Mouse (Mus musculus): ENCODE measurements around the gene Spata9.

DNA sequence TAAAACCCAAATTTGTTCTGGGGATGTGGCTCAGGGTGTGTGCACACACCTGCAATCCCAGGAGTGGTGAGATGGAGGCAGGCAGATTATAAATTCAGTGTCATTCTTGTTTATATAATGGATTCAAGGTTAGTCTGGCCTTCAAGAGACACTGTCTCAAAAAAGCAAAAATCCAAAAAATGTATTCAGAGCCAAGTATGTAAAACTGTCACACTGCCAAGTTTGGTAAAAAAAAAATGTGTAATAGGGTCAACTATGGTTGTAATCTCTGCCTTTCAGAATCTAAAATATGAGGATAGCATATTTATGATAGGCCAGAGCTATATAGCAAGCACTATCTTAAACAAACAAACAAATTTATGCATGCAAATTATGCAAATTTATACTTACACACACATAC is 39.0 kb upstream of the Spata9 start:
- TF ChIP-seq EP300 (IDR thresholded peaks at IDR 0.05) (no peak), CTCF (IDR thresholded peaks at IDR 0.05) (no peak)
